Mouse (Mus musculus) retina, postnatal 1 day (tissue): ENCODE results near the gene Itga4.

Experiments used
- DNase-seq: peaks from one replicate; pipeline ENCODE4 v3.0.0-alpha.2; 2012

Itga4 gene

GRCm38 (mm10) chr2:79357835-79358234 is 102.6 kb downstream of the Itga4 start:
- DNase-seq: no peak

GRCm38 (mm10) chr2:79362029-79362428 is 106.8 kb downstream of the Itga4 start:
- DNase-seq: peak; percentile 40

GRCm38 (mm10) chr2:79363920-79364319 is 108.7 kb downstream of the Itga4 start:
- peak; percentile 30 for DNase-seq

DNA sequence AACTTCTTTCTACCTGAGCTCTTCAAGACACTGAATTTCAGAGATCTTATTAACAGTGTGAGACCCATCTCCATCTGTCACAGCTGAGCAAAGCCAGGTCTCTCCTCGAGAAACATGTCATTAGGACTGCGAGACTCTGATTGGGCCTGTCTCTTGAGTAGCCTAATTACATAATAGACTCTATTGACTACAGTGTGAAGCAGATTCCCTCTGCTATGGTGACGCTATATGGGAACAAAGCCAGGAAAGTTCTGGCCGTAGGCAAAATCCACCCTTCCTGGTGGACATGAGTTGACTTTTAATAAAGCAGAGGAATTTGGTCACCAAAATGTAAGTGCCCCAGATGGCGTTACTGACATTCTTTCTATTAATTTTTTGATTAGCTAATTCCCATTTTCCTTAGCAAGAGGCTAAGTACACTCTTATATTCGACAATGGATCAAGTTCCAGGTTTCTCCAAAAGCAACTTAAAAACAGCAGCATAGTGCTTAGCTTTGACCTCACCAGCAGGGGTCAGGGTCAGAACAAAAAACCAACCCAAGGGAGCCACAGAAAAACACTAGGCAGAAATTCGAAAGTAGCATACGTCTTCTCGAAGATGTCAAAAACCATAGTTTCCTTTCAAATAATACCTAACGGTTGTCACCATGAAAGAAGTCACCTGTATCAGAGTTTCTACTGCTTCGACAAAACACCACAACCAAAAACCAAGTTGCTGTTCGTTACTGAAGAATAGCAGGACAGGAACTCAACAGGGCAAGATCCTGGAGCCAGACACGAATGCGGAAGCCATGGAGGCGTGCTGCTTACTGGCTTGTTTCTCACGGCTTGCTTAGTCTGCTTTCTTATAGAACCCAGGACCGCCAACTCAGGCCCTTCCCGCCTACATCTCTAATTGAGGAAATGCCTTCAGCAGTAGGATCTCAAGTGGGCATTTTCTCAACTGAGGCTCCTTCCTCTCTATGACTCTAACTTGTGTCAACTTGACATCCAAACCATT is 112.5 kb downstream of the Itga4 start:
- peak; percentile 59 for DNase-seq

DNA sequence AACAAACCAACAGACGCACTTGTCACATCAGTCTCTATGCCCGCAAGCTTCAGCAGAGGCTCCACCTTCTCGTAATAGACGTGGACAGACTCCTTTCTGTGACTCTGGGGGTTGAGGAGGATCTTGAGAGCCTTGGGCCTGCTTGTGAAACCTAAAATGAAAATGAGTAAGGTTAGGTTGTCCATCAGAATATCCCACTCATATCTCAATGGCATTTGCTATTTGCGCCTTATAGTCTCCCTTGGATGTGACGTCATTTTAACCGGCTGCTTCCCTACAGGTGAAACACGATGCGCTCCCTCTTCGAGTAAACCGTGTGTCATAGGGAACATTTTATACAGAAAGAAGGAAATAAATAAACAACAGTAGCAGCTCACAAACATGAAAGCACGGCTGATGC is 113.4 kb downstream of the Itga4 start:
- no peak for DNase-seq

GRCm38 (mm10) chr2:79369061-79369524 is 113.9 kb downstream of the Itga4 start:
- peak; percentile 13 for DNase-seq

GRCm38 (mm10) chr2:79369905-79370304 is 114.7 kb downstream of the Itga4 start:
- DNase-seq: no peak

- no peak for DNase-seq
Measured at GRCm38 (mm10) chr2:79370711-79371312, 115.6 kb downstream of the Itga4 start.

- DNase-seq: no peak
Measured at GRCm38 (mm10) chr2:79371326-79372153, 116.3 kb downstream of the Itga4 start.

DNA sequence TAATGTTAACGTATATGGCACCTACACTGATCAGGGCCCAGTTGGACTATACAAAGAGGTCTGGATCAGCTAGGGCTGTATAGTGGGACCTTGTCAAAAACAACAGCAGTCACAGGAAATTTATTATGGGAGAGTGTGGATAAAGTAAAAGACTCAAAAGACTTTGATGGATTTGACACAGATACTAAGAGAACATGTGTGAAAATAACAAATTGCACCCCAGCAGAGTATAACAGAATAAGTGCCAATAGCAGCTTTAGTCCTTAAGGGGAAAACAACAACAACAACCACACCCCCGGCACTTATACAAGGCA is 116.9 kb downstream of the Itga4 start:
- no peak for DNase-seq

DNA sequence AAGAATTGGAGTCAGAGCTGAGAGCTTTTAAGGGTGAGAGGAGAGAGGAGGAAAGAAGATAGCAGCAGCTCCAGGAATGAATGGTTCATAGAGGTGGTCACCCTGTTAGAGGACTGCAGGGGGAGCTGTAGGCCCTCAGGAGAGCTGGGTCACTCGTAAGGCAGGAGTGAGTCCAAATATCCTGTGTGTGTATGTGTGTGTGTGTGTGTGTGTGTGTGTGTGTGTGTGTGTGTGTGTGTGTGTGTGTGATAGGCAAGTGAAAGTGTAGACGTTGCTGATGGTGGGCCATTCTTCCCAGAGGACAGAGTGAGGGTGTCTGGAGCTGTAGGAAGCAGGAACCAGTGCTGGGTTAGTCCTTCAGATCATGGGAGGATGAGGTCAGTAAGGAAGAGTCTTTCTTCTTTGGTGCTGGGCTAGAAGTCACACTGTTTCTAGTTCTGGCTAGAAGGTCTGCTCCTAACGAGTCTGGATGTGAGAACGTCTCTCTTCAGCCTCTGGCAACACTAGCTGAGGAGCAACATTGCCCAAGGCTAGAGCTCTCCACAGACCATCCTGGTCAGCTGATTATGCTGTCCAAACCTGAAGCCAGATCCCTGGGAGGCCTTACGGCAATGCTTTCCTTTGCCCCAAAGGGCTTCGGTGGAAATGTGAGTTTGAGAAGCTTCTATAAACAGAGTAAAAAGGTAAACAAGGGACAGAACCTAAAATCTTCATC is 117.4 kb downstream of the Itga4 start:
- DNase-seq: peak; percentile 73

DNA sequence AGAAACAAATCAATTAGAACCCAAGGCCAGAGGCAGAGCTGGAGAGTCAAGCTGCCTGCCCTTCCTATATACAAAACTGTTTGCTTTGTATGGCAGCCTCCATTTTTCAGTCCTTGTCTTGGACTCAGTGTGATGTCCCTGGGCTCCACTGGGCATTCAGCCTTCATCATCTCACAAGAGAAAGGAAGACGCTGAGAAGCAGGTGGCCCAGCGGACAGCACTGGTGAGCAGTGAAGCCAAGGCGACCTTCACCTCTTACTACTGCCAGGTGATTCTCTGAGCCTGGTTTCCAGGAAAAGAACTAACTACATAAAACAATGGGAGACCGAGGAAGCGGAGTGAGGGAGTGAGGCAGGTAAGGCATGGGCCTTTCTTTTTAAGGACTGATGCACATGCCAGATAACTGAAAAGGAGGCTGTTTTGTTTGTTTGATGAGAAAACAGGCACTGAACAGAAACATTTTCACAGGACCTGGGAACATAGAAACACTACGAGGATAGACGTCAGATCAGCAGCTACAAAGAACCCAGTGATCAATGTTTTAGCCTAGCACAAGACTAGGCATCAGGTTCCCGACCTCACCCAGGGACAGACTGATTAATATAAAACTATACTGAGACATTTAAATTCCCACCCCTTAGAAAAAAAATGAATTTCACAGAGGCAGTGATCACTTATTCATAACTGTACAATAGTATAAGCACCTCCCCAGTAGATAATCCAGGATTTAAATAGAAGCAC is 123.3 kb downstream of the Itga4 start:
- peak; percentile 21 for DNase-seq

DNA sequence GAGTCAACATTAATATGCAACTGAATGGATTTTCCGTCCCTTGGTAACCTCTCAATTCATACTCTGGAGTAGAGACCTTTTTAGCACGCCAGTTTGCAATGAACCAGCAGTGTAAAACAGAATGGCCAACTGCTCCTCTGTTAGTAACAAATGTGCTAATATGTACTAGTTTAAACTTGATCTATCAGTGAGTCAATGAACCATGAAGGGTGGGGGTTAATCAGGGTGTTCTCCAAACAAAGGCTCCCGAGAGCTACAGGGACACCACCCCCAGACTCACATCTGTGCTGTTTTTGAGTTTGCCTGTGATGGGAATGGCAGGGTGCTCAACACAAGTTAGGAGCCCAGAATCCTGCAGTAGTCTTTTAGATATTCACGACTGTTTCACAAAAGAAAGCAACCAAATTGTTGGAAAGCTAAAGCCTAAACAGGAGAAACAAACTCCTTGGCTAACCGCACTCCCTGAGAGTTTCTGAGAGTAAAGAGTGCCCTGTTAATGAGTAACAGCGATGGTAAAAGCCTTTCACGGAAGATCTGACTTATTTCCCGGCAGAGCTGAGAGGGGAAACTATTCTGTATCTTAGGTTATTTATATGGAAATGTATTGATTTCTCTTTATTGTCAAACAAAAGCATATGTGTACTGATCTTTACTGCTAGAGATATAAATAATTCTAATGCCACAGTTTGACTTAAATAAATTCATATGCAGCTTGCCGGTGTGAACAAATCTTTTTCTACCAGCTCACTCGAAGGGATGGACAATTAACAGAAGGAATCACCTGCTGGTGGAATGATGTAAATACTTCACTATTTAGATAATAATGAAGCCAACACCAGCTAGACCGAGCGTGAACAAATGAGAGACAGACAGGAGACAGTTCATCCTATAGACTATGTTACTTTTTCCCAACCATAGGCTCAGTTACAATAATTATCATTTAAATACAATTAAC is 124.1 kb downstream of the Itga4 start:
- peak; percentile 77 for DNase-seq
